Mouse (Mus musculus): ENCODE data around the gene 2210010C04Rik. TPM values are rescaled to one million over a fixed set of nuclear protein-coding genes. Genes with fewer than 3 reads are reported as not detected.

Gene 2210010C04Rik
- total RNA-seq (2021) = not detected
- long read RNA-seq, experiment 1 = 0 reads
- long read RNA-seq, experiment 2 = 0 reads

DNA sequence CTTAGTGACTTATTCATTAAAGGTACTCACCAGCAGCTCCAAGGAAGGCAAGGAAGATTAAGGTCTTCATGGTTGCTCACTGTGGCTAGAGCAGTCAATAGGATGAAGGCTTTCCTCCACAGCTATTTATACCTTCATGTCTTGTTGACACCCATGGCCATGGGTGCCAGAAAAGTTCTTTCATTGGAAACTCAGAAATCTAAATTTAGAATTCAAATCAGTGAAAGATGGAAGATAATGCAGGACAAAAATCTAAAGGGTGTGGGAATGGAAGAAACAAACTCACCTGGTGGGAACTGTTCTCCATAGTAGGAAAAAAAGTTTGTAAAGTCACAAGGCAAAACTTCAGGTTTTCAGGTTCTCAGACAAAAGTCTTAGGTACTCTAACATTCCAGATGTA is at the start of gene 2210010C04Rik:
Gene 2210010C04Rik (minus strand): TSS at position 101 of the 400 bp plus-strand sequence.
- DNase-seq = no peak

DNA sequence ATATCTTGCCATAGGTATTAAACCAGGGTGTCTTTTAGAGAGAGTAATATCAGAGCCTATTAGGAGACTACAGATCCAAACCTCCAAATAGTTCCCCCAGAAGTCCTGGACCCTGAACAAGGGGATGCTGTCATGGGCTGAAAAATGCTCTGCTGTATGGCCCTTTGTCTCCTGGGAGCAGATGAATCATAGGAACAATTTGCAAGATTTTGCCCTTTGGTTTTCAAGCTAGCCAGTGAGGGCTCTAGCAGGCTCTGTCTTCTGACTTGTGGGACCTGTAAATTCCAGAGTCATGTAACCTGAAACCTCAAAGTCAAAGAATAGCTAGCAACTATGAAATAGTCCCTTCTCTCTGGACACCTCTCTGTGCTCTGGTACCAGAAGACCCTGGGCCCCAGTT is 44.8 kb upstream of the 2210010C04Rik start:
- no peak for DNase-seq

DNA sequence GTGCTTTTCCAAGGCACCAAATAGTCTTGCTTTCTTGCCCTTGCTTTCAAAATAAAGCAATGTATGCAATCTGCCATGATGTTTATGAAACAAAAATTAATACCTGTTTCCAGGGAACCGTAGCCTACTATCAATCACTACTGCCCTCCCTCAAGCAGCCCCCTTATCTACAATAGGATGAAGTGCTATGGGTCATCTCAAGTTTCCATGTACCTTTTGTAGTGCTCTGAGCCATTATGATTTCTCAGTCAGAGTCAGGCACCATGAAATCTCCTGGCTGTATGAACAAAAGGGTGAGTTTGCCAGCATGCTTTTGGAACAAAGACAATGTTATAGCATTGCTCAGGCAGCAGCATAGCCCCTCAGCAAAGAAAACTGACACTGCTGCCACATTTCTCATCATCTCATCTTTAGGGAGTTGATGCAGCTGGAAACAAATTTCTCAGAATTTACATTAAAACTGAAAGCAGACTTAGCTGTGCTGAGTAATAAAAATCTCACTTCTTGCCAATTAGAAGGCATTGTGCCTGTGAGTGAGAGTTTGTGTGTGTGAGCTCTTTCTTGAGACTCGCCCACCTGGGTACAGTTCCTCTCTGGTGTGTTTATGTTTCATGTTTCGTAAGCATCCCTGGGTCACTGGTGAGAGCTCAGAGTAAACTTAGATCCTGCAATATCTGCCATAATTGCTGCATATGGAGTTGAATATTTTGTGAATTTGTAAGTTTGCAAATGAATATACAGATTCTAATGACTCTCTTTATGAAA is 43.4 kb upstream of the 2210010C04Rik start:
- no peak for DNase-seq

DNA sequence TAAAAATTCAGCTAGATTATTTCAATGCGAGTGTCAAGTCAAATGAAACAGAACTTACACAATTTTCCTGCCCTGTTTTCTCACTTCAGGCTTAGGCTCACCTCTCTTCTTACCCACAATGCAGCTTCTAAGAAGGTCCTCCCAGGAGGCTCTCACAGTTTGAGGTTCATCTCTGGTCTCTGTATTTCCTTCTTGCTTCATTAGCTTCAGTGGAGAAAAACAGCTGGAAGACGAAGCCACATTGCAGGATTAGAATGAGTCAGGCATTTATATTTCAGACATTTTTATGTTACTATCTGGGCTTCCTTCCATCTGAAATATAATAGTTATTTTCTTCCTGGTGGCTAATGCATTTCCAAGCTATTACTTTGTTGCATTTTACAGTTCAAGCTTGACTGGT is 40.4 kb upstream of the 2210010C04Rik start:
- no peak for DNase-seq

DNA sequence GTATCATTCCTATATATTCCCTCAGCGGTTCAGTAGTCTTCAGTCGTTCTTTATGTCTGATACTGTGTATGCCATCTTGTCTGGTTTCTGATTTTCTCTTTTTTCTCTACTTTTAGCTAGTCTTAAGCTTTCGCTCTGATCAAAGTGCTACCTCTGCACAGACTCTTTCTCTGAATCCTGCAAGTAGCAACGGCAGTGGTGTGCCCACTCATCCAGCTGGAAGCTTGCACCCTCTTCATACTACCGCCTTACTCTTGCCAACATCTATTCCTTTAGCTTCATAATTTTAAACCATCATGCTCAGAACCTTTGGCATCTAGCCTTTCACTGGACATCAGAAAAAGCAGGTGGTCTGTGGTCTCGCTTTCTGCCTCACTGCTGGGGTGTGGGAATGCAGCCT is 28.0 kb upstream of the 2210010C04Rik start:
- no peak for DNase-seq

DNA sequence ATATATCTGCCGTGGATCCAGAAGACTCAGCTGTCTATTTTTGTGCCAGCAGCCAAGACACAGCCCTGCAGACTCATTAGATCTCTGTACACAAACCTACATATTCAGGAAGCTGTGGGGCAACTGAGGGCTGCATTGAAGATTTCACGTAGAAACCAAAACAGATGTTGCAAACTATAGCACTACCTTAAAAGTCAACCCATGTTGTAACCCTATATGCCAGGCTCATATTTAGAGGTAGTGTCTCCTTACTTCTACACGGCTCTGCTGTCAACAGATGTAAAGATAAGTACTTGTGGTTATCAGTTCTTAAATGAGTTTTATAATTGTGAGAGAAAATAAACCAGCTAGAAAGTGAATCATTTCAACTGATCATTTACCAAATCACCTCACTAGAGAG is 27.4 kb upstream of the 2210010C04Rik start:
- DNase-seq = no peak

DNA sequence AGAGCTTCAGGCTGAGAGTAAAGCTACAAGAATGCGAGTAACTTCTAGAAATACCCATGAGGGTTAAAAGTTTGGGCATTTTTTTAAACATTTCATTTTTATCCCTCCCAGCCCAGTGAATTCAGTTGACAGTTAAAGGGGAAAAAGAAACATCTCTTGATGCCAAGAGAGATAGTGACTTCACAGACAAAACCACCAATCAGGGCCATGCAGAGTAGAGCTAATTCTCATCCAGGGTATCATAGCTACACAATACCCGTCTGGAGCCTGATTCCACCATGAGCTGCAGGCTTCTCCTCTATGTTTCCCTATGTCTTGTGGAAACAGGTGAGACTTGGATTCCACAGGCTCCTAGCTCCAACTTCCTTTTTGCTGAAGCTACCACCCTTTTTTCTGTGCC is 26.8 kb upstream of the 2210010C04Rik start:
- DNase-seq = no peak

DNA sequence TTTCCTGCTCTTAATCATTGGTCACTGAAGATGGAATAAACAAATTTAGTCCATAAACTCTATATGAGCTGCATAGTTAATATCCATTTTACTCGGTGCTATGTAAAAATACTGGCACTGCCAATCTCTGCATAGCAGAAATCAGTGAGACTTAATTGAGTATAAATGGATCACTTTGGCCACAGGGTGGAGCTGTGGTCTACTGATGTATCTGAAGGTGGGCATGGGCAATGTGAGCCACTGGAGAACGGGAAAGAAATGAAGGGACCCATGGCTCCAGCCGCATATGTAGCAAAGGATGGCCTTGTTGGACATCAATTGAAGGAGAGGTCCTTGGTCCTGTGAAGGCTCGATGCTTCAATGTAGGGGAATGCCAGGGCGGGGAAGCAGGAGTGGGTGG is 25.8 kb upstream of the 2210010C04Rik start:
- no peak for DNase-seq

DNA sequence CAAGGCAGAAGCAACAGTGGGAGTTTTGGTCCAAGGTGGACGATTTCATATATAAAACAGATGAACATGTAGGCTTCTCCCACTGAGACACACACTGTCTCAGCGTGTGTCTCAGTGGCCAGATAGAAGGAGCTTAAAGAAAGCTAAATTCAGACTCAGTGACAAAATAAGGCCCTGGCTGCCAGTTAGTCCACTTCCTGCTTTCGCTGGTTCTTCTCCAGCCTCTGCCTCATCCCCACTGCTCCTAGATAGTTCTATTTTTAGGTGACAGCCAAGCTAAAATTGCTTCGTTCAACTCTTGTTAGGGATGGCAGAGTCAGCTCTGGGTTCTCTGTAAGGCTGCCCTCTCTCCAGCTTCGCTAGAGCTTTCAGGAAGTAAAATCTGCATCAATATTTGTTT is 22.3 kb upstream of the 2210010C04Rik start:
- no peak for DNase-seq

DNA sequence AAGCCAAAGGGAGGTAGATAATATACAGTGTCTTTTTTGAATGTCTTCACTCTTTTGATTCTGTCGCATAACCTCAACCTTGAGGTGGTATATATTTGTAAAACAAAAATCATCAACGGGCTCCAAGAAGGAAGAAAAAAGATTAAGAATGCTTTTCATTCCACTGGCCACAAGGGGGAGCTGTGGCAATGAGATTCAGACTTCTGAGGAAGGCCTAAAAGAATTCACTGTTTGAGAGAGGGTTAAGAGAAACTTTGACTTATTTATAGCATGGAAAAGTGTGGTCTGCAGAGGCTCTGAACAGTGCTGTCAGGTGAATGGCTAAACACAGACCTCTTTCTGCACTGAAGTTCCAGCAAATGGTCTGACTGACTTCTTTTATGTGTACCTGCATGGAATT is 20.3 kb upstream of the 2210010C04Rik start:
- no peak for DNase-seq

DNA sequence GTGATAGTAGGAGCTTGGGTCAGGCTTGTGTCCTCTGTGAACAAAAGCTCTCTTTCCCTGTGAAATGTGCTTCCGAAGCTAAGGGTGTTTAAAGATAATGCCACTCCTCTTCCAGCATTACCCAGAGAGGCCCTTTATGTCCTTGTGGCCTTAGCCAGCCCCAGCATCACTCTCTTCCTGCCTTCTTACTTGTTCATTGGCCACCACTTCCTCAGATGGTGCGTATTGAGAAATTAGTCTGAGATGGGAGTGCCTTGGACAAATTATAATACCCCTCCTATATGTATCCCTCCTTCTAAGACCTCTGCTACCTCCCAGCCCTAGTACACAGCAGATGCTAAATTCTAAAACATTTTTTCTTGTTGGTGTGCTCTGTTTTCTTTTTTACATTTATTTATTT is 19.1 kb upstream of the 2210010C04Rik start:
- DNase-seq = no peak

DNA sequence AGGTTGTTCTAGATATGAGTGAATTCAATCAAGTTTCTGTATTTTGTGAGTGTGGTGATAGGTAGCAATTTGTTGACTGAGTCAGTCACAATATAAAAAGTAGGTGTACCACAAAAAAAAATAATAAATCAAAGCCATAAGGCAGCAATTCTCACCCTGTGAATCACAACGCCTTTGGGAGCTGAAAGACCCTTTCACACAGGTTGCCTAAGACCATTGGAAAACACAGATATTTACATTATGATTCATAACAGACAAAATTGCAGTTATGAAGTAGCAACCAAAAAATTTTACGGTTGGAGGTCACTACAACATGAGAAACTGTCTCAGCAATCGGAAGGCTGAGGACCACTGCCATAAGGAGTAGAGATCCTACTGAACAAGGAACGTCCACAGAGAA is 16.5 kb upstream of the 2210010C04Rik start:
- DNase-seq = no peak

DNA sequence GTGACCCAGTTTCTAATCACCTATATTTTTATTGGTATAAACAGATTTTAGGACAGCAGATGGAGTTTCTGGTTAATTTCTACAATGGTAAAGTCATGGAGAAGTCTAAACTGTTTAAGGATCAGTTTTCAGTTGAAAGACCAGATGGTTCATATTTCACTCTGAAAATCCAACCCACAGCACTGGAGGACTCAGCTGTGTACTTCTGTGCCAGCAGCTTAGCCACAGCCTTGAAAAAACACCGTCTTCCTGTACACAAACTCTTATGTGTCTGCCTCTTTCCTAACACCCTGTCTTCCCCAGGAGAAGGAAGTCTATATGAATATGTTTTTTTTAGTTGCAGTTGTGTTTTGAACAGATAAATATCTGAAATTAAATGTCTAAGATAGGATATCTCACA is 13.3 kb upstream of the 2210010C04Rik start:
- DNase-seq = no peak

DNA sequence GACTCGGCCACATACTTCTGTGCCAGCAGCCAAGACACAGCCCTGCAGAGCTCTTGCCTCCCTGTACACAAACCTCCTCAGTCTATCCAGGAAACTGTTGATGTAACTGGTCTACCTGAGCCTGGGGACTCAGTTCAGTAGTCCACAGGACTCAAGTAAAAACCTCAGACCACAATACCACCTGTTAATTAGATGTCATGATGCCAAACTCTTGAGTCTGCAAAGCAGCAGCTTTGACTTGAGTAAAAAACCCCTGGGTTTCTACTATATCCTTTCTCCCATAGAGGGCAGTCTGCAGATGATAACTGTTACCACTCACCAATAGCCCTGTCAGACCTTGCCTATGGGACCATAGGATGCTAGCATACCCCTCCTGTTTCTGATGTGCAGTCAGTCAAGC is 12.7 kb upstream of the 2210010C04Rik start:
- DNase-seq = no peak

DNA sequence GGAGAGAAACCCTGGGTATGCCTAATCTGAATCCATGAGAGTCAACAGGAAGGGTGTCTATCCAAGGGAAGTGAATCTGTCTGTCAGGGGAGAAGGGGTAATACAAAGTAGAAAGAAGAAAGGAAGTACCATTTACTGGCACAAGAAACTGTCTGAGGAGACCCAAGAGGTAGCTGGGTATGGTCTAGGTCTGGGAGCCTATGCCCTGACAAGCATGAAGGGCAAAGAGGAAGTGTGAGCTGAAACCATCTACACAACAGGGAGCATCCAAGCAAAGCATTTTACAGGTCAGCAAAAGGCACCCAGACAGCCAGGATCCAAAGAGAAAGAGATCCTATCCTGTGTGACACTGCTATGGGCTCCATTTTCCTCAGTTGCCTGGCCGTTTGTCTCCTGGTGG is 11.9 kb upstream of the 2210010C04Rik start:
- DNase-seq = no peak

DNA sequence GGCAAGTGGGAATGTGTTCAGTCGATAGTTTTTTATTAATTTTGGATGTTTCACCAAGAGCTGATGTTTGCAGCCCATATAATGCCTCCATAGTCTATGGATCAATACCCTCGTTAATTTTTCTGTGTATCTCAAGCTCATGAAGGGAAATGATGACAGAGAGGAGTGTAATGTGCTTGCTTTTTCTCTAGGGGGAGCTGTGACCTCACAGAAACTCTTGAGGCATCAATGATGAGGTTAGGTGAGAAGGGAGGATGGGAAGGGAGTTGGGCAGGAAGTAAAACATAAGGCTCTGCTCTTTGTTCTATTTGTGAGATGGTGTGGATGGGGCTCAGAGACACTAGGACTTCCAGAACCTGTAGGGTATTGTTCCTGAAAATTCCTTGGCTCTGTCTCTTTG is 11.2 kb upstream of the 2210010C04Rik start:
- no peak for DNase-seq

DNA sequence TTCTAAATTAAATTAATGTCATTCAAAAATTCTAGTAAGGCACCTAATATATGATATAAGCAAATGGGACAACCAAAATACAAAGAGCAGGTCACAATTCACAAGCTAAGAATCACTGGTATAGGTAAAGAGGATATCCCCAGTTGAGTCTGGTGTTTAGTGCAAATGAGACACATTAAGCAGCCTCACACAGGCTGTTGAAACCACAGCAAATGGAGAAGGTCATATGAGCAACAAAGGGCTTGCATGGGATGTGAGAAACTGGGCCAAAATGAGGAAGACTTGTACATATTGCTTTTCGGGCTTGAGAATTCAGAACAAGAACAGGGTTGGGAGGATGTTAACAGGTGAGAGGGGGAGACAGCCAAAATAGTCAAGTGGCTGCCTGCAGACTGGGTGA is 9.4 kb upstream of the 2210010C04Rik start:
- DNase-seq = no peak

DNA sequence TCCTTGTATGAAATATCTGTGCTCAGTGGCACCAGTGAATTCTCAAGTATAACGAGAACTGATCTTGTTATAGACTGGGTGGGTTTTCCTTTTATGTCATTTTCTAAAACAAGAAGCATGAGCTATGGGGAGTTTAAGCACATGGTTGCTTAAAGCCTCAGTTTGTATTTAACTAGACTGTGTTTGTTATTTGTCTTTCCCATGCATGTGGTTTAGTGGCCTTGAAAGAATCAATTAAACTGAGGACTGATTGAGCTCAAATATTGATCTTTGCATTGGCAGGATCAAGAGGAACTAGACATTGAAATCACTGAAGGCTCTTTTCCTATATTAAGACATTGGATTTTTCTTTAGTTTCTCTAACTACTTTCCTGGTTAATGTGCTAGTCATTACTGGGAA is 9.0 kb upstream of the 2210010C04Rik start:
- no peak for DNase-seq

DNA sequence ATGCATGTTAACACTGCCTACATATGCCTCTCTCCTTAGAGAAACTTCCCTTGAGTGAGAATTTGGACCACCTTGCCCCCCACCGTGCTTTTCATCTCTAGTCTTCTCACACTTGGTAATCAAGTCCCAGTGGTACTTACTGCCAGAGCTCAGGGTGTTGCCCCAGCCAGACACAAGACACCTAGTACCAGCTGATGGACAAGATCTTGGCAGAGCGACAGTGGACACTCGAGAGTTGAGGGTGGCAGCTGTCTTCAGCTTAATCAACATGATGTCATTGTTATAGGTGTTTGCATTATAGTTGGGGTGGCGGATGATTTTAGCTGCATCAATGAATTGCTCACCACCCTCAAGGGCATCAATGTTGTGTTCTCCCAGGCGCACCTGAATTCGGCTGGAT is 2.5 kb downstream of the 2210010C04Rik start:
- no peak for DNase-seq

DNA sequence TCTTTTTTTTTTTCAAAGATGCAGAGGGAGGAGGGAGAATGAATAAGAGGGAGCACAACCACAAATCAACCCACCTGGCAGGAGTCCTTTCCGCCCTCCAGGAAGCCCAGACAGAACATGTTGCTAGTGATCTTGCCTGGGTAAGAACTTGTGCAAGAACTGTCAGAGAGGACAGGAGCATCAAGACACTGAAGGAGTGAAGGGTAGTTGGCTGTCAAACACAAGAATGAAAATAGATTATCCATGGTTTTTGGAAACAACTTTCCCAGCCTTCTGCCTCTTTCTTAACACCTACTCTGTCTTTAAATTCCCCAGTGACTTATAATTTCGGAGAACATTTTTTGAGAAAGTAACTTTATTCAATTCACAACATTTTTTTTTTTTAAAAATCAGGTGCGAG is 3.1 kb downstream of the 2210010C04Rik start:
- no peak for DNase-seq

DNA sequence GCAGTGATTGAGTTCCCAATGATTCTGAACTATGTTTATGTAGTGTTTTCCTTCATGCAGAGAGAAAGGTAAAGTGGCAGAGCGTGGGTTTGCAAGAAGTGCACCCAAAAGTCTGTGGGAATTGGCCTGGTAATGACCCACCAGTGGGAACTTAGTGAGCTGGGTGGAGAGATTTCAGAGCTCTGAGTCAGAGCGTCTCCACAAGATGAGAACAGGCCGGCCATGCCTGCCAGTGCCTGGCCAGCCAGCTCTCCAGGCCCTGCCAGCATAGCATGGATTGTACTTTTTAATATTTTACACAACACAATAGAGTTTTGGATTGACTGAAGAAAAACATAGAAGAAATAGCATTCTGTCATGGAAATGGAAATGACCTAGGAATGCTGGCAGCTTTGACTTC is 4.5 kb downstream of the 2210010C04Rik start:
- no peak for DNase-seq

DNA sequence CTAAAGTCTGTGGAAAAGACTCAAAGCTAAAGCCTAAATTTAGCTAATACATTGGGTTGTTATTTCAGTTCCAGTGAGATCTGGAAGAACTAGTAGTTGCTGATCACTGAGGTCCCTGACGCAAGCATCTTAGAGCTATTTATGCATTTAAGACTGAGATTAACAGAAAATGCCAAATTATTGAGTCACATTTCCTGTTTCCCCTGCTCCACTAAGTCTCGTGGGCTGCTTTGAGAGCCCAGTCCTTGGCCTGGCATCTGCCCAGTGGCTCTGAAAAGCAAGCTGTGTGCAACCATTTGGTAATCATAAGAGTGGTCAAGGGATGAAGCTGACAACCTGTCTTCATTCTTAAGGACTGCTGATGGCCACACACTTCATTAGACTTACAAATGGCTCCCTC is 8.3 kb downstream of the 2210010C04Rik start:
- no peak for DNase-seq

DNA sequence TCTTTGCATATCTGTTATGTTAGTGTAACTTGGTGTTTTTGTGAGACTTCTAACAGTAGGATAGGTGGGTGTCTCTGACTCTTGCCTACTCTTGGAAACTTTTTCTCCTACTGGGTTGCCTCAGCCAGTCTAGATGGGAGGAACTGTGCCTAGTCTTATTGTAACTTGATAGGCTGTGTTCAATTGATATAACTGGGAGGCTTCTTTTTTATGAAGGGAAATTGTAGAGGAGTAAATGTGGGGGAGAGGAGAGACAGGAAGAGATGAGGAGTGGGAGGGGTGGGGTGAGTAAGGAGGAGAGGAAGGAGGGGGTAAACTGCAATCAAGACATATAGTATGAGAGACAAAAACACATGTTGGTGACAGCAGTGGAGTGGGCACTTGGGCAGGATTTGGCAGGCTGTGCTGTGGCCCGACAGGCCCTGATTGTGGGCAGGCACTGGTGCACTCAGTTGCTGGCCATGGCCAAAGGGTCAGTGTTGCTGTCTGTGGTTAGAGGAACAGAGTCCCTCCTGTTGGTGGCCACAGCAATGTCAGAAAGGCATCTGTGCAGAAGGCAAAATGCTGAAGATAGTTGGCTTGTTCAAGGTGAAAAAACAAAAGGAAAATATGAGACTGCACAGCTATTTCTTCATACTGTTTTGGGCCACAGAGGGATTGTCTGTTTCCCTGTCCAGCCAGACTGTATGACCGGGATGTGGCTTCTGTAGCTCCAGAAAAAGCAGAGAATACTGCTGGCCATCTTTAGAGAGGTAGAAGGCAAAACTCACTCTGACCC is 9.2 kb downstream of the 2210010C04Rik start:
- no peak for DNase-seq

DNA sequence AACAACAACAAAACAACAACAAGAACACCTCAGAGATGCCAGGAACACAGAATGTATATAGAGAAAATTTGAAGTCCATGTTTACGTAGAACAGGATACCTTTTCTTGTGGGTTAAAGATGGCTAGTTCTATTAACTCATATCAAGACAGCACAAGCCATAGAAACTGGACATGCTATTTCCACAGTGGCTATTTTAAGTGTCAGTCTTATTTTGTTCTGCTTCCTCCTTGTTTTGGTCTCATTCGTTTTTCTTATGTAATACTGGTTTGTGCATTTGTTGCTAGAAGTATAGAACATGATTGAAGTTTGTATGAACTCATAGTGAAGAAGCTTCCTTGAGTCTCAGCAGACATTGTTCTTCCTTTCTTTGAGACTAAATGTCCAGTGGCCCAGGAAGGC is 16.2 kb downstream of the 2210010C04Rik start:
- no peak for DNase-seq
